Mouse (Mus musculus) liver, embryonic 15.5 days (tissue): ENCODE results near the gene Tmem243. TPM values are rescaled to one million over a fixed set of nuclear protein-coding genes. Genes with fewer than 3 reads are reported as not detected.
"Not testable (repeated sequence)": the region's sequence is repeated elsewhere in the genome, so short reads cannot be mapped to it uniquely, and the experiment has no call there.

ENCODE experiments used
- ATAC-seq: fragments of 200-750 bp; cut with Nextera tagmentation; 2 replicates; pipeline ENCODE4 v1.8.0; 2017; ENCODE audit warnings: moderate number of reproducible peaks, mild to moderate bottlenecking, moderate library complexity; ENCODE audit not compliant: insufficient read depth
- H3K27ac ChIP-seq: fragments of 300-500 bp; sonication (generic); replicated peaks from 2 replicates; pipeline ENCODE4 v1.5.1; 2015; ENCODE audit warnings: mild to moderate bottlenecking, inconsistent platforms
- H3K27me3 ChIP-seq: fragments of 300-500 bp; sonication (generic); 2 replicates; pipeline ENCODE4 v1.6.1; 2015; ENCODE audit warnings: mild to moderate bottlenecking, inconsistent platforms
- H3K36me3 ChIP-seq: fragments of 300-500 bp; sonication (generic); replicated peaks from 2 replicates; pipeline ENCODE4 v1.6.1; 2015; ENCODE audit warnings: moderate library complexity, mild to moderate bottlenecking, inconsistent platforms
- H3K4me1 ChIP-seq: fragments of 300-500 bp; sonication (generic); replicated peaks from 2 replicates; pipeline ENCODE4 v1.6.1; 2015; ENCODE audit warnings: inconsistent platforms
- H3K4me2 ChIP-seq: fragments of 300-500 bp; sonication (generic); 2 replicates; pipeline ENCODE4 v1.6.1; 2015; ENCODE audit warnings: moderate library complexity, mild to moderate bottlenecking, inconsistent platforms
- H3K4me3 ChIP-seq: fragments of 300-500 bp; sonication (generic); replicated peaks from 2 replicates; pipeline ENCODE4 v1.5.1; 2015; ENCODE audit warnings: mild to moderate bottlenecking, inconsistent platforms
- H3K9ac ChIP-seq: fragments of 300-500 bp; sonication (generic); 2 replicates; pipeline ENCODE4 v1.6.1; 2015; ENCODE audit warnings: moderate library complexity, mild to moderate bottlenecking, inconsistent platforms
- H3K9me3 ChIP-seq: fragments of 300-500 bp; sonication (generic); replicated peaks from 2 replicates; pipeline ENCODE4 v1.6.1; 2016; ENCODE audit warnings: inconsistent platforms
- WGBS: fragments of 180-500 bp; shearing (Covaris S2); methylation state at CpG from one replicate; pipeline ENCODE4 v1.1.7; 2015; ENCODE audit warnings: mixed read lengths; ENCODE audit not compliant: insufficient replicate concordance; 5-methylcytosine and 5-hydroxymethylcytosine counted together
- polyA plus RNA-seq: library from polyadenylated mRNA; unstranded; fragments of >200 nt; fragmentation: Nextera tagmentation; extraction: Ambion mirVana; gene quantifications from 2 replicates; pipeline ENCODE4 v1.2.1, GENCODE M21; 2015

Gene Tmem243
- polyA plus RNA-seq, 1 experiment from 2014 or later = 10.9 TPM

- no peak for ATAC-seq
- Histone ChIP-seq H3K27ac (no peak overlapping the region), H3K36me3 (no peaks in the 10 kb centered on the region), H3K4me3 (no peak overlapping the region), H3K9ac (no peak overlapping the region), H3K4me1 (peaks cover 12% of the 10 kb centered on the region; the same call in 1 of the 2 replicates), H3K27me3 (no peaks in the 10 kb centered on the region), H3K9me3 (no peaks in the 10 kb centered on the region), H3K4me2 (no peak overlapping the region)
Measured at GRCm38 (mm10) chr5:9156746-9157145, 56.3 kb downstream of the Tmem243 start.

DNA sequence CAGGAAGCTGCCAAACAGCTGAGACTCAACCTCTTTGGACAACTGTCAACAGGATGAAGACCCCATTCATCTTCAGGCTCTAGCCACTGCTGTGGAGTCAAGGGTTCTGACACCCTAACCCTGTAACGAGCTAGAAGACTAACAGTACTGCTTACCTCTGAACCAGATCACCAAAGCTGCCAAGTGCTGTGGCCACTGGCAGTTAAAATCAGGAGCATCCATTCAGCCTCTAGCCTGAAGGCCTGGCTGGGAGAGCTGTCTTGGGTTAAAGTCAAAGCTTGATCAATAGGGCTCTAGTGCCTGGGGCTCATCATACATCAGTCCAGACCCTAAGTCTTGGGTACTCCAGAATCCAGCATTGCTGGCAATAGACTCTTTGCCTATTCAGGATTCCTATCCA, 56.9 kb downstream of the Tmem243 start:
- Histone ChIP-seq H3K9ac (no peak overlapping the region), H3K27ac (no peak overlapping the region), H3K27me3 (no peaks in the 10 kb centered on the region), H3K4me2 (no peak overlapping the region), H3K36me3 (no peaks in the 10 kb centered on the region), H3K9me3 (no peaks in the 10 kb centered on the region), H3K4me1 (peaks cover 15% of the 10 kb centered on the region), H3K4me3 (no peak overlapping the region)
- ATAC-seq = no peak
- 67% methylated on average over 1 of the region's 1 CpGs for WGBS

DNA sequence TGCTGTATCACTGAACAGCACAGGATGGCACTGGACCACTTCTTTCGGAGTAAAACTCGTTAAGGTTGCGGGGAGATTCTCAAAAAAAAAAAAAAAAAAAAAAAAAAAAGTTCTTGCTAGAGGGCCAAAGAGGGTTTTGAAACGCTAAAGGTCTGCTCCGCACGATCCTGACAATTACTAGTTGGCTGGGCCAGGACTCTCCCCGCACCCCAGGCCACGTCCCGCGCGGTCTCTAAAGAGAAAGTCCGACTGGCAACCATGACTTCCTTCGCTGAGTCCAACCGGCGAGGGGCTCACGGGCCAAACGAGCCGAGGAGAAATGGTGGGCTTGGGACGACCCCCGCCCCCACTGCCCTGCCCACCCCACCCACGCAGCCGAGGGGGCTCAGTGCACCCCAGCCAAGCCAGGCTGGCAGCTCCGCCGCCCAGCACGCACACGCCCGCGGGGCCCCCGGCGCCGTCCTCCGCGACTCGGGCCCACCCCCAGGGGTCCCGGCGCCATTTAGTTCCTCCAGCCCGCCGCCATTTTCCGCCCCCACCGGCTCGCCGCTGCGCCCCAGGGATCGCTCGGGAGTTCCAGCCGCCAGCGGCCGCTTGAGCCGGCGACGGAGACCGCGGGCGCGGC, 60.5 kb downstream of the Tmem243 start:
- H3K36me3 ChIP-seq = no peaks in the 10 kb centered on the region
- ATAC-seq = peak; percentile 49
- under 1% methylated on average over 54 of the region's 55 CpGs for WGBS
- H3K9me3 ChIP-seq = no peaks in the 10 kb centered on the region
- H3K27me3 ChIP-seq = no peaks in the 10 kb centered on the region
- H3K4me1 ChIP-seq = peaks cover 18% of the 10 kb centered on the region
- peak overlapping the region; percentile 98 for H3K4me3 ChIP-seq
- peak overlapping the region; percentile 93 for H3K4me2 ChIP-seq
- H3K9ac ChIP-seq = peak overlapping the region; percentile 92
- peak overlapping the region; percentile 93 for H3K27ac ChIP-seq

GRCm38 (mm10) chr5:9161456-9162041, 61.1 kb downstream of the Tmem243 start, which contains the start of gene Dmtf1:
TSS of gene Dmtf1 (minus strand) at chr5:9161776.
- Histone ChIP-seq H3K27me3 (no peaks in the 10 kb centered on the region), H3K27ac (peak within 1 kb of the TSS; percentile 93), H3K4me3 (peak within 1 kb of the TSS; percentile 98), H3K9ac (peak within 1 kb of the TSS; percentile 92), H3K36me3 (no peaks in the 10 kb centered on the region), H3K9me3 (no peaks in the 10 kb centered on the region), H3K4me1 (peaks cover 18% of the 10 kb centered on the region), H3K4me2 (peak within 1 kb of the TSS; percentile 93)
- WGBS = under 1% methylated on average over 64 of the region's 64 CpGs
- peak; percentile 97 for ATAC-seq

DNA sequence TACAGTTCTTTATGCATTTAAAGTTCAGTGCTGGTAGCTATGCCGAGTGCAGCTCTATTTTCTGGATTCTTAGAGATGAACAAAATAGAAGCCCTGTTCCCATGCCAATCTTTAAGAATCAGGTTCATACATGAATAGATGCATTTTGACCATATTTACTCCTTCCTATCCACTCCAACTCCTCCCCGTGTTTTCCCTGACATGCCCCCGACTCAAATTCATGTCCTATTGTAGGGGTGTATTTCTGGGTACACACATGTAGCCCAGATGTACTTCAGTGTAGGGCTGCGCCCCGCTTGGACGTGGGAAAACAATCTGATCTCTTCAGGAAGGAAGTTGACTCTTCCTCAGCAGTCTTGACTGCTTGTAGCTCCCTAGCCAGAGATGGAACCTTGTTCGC, 61.6 kb downstream of the Tmem243 start:
- Histone ChIP-seq H3K9me3 (no peaks in the 10 kb centered on the region), H3K4me3 (peak overlapping the region; percentile 98), H3K9ac (peak overlapping the region; percentile 92), H3K36me3 (no peaks in the 10 kb centered on the region), H3K27ac (peak overlapping the region; percentile 93), H3K4me1 (peaks cover 13% of the 10 kb centered on the region), H3K4me2 (peak overlapping the region; percentile 93), H3K27me3 (no peaks in the 10 kb centered on the region)
- WGBS = 6% methylated on average over 7 of the region's 7 CpGs
- no peak for ATAC-seq

DNA sequence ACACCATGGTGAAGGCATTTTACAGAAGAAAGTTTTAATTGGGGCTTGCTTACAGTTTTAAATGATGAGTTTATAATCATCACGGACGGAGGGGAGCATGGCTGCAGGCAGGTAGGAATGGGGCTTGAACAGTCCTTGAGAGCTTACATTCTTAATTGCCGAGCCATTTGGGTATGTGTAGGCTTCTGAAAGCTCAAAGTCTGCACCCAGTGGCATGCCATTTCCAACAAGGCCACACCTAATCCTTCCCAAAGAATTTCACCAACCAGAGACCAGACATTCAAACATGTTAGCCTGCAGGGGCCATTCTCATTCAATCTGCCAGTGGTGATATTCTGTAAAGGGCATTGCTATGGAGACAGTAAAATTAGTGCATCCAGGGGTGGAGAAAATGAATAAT, 62.9 kb downstream of the Tmem243 start:
- Histone ChIP-seq H3K4me2 (no peak overlapping the region), H3K4me3 (no peak overlapping the region), H3K36me3 (no peaks in the 10 kb centered on the region), H3K4me1 (peaks cover 9% of the 10 kb centered on the region), H3K27ac (no peak overlapping the region), H3K27me3 (no peaks in the 10 kb centered on the region), H3K9ac (no peak overlapping the region), H3K9me3 (no peaks in the 10 kb centered on the region)
- ATAC-seq = no peak
- WGBS = 69% methylated on average over 3 of the region's 3 CpGs

GRCm38 (mm10) chr5:9165151-9165550, 64.7 kb downstream of the Tmem243 start:
- H3K4me3 ChIP-seq, ATAC-seq, H3K27me3 ChIP-seq, H3K9me3 ChIP-seq, H3K4me2 ChIP-seq, H3K4me1 ChIP-seq, H3K36me3 ChIP-seq, H3K27ac ChIP-seq, H3K9ac ChIP-seq: not testable (repeated sequence)
- WGBS = 74% methylated on average over 10 of the region's 10 CpGs

DNA sequence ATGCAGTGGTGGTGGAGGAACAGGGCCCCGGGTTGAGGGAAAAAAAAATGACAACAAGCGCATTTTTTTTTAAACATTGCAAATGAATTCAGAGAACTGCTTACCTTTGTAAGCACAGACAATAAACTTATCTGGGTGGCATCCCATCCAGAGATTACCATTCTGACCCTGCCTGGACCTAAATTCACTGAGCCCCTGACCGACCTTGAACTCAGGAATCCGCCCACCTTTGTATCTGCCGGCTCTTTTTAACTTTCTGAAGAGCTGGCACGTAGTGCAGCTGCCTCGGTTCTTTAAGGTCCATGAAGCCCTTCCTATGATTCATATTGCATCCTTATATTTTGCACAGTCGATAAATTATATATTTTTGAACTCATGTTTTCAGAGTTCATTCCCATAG, 65.9 kb downstream of the Tmem243 start:
- WGBS = 64% methylated on average over 8 of the region's 8 CpGs
- no peak overlapping the region for H3K9ac ChIP-seq
- ATAC-seq = no peak

DNA sequence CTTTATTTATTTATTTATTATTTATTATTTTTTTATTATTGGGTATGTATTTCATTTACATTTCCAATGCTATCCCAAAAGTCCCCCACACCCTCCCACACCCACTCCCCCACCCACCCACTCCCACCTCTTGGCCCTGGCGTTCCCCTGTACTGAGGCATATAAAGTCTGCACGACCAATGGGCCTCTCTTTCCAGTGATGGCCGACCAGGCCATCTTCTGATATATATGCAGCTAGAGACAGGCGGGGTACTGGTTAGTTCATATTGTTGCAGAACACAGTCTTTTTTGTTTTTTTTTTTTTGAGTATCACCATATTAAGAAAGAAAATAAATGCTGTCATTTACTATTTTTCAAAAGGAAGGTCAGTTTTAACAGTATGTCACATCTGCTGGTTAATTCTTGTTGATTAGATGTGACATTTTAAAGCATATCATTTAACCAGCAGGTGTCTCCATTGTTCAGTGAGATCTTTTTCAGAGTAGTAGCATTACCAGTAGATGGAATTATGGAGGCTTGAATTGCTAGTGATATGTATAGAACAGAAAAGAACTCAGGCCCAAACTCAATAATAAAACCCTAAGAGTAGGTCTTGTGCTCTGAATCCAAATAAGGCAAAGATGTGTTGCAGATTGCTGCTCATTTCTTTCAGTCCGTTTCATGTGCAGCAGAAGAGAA, 69.0 kb downstream of the Tmem243 start:
- H3K4me1 ChIP-seq, H3K27ac ChIP-seq, ATAC-seq, H3K36me3 ChIP-seq, H3K27me3 ChIP-seq, H3K4me2 ChIP-seq, H3K9me3 ChIP-seq, H3K4me3 ChIP-seq, H3K9ac ChIP-seq: not testable (repeated sequence)
- 56% methylated on average over 5 of the region's 5 CpGs for WGBS

More for the DNA sequence above, 65.9 kb downstream of the Tmem243 start:
- Histone ChIP-seq H3K36me3 (no peaks in the 10 kb centered on the region), H3K4me2 (no peak overlapping the region), H3K4me3 (no peak overlapping the region), H3K27me3 (no peaks in the 10 kb centered on the region), H3K9me3 (no peaks in the 10 kb centered on the region), H3K4me1 (peaks cover 7% of the 10 kb centered on the region), H3K27ac (no peak overlapping the region)

DNA sequence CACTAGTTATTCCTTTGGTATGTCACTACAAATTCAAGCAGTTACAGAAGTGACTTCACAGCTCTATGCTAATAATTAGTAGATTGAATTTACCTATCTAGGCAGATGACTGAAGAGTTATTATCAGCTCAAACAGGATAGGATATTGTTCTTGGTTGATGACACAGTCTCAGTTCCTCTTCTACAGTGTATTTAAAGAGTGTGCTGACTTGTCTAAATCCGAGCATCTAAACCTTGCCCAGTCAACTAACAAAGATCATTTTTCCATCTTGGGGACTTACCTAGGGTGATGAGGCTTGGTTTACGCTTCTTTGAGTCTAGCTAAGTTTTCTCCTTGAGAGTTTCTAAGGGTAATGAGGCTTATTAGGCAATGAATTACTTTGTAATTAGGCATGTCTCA, 72.8 kb downstream of the Tmem243 start:
- H3K9ac ChIP-seq = no peak overlapping the region
- 45% methylated on average over 2 of the region's 2 CpGs for WGBS
- no peaks in the 10 kb centered on the region for H3K4me1 ChIP-seq
- H3K36me3 ChIP-seq = no peaks in the 10 kb centered on the region
- no peak overlapping the region for H3K27ac ChIP-seq
- H3K27me3 ChIP-seq = no peaks in the 10 kb centered on the region
- no peaks in the 10 kb centered on the region for H3K9me3 ChIP-seq
- no peak for ATAC-seq
- no peak overlapping the region for H3K4me3 ChIP-seq
- H3K4me2 ChIP-seq = no peak overlapping the region

DNA sequence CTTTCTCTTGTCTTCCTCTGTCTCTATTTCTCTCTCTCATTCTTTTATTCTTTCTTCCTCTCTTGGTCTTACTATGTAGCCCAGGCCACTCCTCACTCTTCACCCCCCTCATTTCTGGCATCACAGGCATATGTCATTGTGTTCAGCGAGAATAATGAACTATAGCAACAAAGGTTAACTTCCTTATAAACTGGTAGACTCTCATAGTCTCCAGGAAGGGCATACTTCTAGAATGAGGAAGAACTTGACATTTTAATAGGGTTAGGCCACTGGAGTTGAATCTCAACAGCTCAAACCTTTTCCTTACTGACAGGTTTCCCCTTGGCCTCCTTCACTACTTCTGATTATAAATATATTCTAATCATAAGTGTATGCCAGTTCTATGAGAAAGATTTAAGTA, 86.0 kb downstream of the Tmem243 start:
- Histone ChIP-seq H3K4me1 (no peaks in the 10 kb centered on the region), H3K27me3 (no peaks in the 10 kb centered on the region), H3K9me3 (no peaks in the 10 kb centered on the region), H3K9ac (no peak overlapping the region), H3K27ac (no peak overlapping the region), H3K4me3 (no peak overlapping the region), H3K36me3 (no peaks in the 10 kb centered on the region), H3K4me2 (no peak overlapping the region)
- WGBS = 27% methylated on average over 1 of the region's 1 CpGs
- ATAC-seq = no peak
